Mouse (Mus musculus) stomach, postnatal 0 days (tissue): Measurements from ENCODE around the gene Glb1.
A peak's percentile ranks its signal among the peaks of the same experiment; 100 is the strongest.
"Not testable (repeated sequence)": the region's sequence is repeated elsewhere in the genome, so short reads cannot be mapped to it uniquely, and the experiment has no call there.

Source experiments
- CTCF ChIP-seq: IDR thresholded peaks from 2 replicates; pipeline ENCODE4 v1.5.1; 2016; ENCODE audit warnings: antibody characterized with exemption, low read depth, mild to moderate bottlenecking, moderate library complexity
- EP300 ChIP-seq: optimal IDR thresholded peaks from 2 replicates; pipeline ENCODE3; 2016; ENCODE audit warnings: antibody characterized with exemption

DNA sequence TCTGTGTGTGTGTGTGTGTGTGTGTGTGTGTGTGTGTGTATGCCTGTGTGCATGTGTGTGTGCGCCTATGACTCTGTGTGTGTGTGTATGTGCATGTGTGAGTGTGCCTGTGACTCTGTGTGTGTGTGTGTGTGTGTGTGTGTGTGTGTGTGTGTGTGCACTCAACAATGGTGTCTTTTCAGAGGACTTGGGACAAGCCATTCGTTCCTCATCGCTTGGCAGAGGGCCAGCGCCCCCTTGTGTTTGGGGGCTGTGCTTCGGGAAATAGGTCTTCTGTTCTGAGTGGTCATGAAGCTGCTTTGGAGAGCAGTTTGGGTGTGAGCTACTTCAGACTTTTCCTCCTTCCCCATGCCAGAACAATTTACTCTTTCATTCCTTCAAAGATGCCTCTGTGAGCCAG, 29.2 kb upstream of the Glb1 start:
- peak; percentile 25; the same call in 1 of the 2 replicates for TF ChIP-seq CTCF
- TF ChIP-seq EP300 = not testable (repeated sequence)
